Mouse (Mus musculus): ENCODE data around the gene Fyb. TPM values are rescaled to one million over a fixed set of nuclear protein-coding genes. Genes with fewer than 3 reads are reported as not detected.

Fyb gene
- polyA plus RNA-seq, 2 experiments: 8.3 to 19.5 TPM

DNA sequence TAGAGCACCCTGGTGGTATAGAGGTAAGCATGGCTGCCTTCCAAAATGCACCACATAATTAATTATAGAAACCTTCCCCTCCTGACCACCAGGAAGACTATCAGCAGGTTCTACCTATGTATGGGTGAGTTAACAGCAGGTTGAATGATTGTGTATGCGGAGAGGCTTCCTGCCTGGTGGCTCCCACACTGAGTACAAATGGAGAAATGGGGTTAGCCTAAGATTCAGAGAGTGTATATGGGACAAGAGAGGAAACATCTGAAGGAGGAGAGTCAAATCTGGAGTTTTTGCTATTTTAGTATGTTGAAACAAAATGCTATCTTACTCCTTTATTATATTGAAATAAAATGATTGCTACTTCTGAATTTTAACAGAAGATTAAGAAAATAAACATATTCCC lies 5.1 kb upstream of the Fyb start:
- WGBS (ENCODE audit: insufficient replicate concordance): 69% methylated on average over 1 of the region's 1 CpGs
- no peaks in the 10 kb centered on the region for H3K27me3 ChIP-seq (ENCODE audit: control insufficient read depth, insufficient read depth, low read length)
- no peak for DNase-seq (ENCODE audit: low read depth in 3 of 3, low spot score in 3 of 3)
- no peak for ATAC-seq (ENCODE audit: insufficient read depth)
- no peak overlapping the region for H3K9ac ChIP-seq (replicated peaks)
- H3K36me3 ChIP-seq (replicated peaks; ENCODE audit: control insufficient read depth, insufficient read depth, low read depth): no peaks in the 10 kb centered on the region
- no peak overlapping the region for H3K4me2 ChIP-seq (ENCODE audit: low read depth)
- H3K4me3 ChIP-seq (ENCODE audit: insufficient read depth in 1 of 2, low read depth in 2 of 2, low read length in 2 of 2): no peak overlapping the region
- TF ChIP-seq CTCF (IDR thresholded peaks at IDR 0.05; ENCODE audit: low read depth) (no peak), EP300 (IDR thresholded peaks at IDR 0.05; ENCODE audit: low read depth) (no peak)
- H3K4me1 ChIP-seq (replicated peaks; ENCODE audit: control insufficient read depth in 2 of 2, insufficient read depth in 2 of 2, low read length in 1 of 2): peaks cover 23 to 26% of the 10 kb centered on the region in 2 experiments
- H3K9me3 ChIP-seq (ENCODE audit: control insufficient read depth, low read length): no peaks in the 10 kb centered on the region
- H3K27ac ChIP-seq: no peak overlapping the region

DNA sequence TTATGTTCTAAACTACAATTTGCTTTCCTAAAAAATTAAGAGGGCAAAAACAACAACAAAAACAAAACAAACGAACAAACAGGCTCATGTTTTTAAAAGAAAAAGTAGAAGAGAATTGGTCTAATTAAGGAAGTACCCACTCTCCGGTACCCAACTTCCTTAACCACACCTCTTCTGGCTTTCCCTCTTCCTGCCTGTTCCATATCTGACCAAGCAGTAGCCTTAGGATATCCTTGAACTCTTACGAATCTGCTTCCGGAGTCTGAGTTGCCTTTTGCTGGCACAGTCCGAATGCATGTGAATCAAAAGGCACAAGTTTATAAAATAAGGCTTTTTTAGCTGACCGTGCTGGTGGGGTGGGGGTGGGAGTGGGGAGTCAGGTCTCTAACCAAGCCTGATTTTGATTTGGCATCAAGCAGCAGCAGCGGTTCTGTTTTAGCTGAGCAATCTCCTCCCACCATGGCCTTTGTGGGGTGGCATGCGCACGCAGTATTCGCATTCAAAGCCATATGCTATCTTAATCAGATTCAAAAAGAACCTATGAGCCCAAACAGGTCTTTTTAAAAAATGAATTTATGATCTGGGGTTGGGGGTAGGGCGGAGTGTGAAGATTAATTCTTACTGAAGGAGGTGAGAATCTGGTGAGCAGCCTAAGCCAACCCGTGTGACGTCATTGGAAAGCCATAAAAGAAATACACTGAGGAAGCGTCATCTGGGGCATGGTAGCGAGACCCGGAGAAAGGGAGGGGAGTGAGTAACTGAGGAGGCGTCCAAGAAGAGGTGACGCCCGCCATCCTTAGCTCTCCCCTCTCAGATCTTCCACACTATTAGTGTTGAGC lies 3.0 kb upstream of the Fyb start:
- peak overlapping the region; percentile 54 for H3K27ac ChIP-seq
- peaks cover 30 to 32% of the 10 kb centered on the region in 2 experiments for H3K4me1 ChIP-seq (replicated peaks; ENCODE audit: control insufficient read depth in 2 of 2, insufficient read depth in 2 of 2, low read length in 1 of 2)
- H3K9me3 ChIP-seq (ENCODE audit: control insufficient read depth, low read length): no peaks in the 10 kb centered on the region
- H3K4me2 ChIP-seq (ENCODE audit: low read depth): peak overlapping the region; percentile 61
- H3K27me3 ChIP-seq (ENCODE audit: control insufficient read depth, insufficient read depth, low read length): no peaks in the 10 kb centered on the region
- H3K4me3 ChIP-seq (ENCODE audit: insufficient read depth in 1 of 2, low read depth in 2 of 2, low read length in 2 of 2): peak overlapping the region; percentile 1 to 29; a peak in 2 of 4 replicates
- DNase-seq (ENCODE audit: low read depth in 3 of 3, low spot score in 3 of 3) (no peak), ATAC-seq (ENCODE audit: insufficient read depth) (no peak)
- WGBS (ENCODE audit: insufficient replicate concordance): 31% methylated on average over 19 of the region's 19 CpGs
- TF ChIP-seq EP300 (IDR thresholded peaks at IDR 0.05; ENCODE audit: low read depth): no peak
- no peak for TF ChIP-seq CTCF (IDR thresholded peaks at IDR 0.05; ENCODE audit: low read depth)
- H3K36me3 ChIP-seq (replicated peaks; ENCODE audit: control insufficient read depth, insufficient read depth, low read depth): no peaks in the 10 kb centered on the region
- no peak overlapping the region for H3K9ac ChIP-seq (replicated peaks)

DNA sequence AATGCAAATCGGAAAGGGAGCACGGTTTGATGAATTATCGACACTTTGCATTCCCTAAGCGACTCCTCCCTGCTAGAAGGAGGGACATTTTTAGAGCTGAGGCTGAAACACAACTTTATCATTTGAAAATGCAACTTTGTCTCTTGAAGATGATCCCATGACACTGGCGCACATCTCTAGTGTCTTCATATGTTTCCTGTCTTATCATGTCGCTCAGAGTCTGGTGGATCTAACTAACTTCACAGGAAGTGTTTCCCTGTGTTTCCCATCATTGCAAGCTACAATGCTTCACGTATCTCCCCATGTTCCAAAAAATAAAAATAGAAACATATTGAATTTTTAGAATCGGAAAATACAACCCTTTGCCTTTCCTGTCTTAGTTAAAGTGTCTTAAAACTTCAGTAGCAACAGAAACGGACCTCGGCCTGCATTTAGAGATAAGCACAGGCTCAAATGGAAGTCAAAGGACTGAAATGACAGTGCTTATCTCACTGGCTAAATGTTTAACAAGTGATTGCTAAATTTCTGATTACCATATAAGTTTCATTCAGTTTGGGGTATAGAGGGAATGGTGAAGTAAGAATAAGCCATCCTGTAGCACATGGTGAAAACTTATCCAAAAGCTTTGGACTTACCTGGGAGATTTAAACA lies 2.0 kb upstream of the Fyb start:
- Histone ChIP-seq H3K36me3 (replicated peaks; ENCODE audit: control insufficient read depth, insufficient read depth, low read depth) (no peaks in the 10 kb centered on the region), H3K4me1 (replicated peaks; ENCODE audit: control insufficient read depth in 2 of 2, insufficient read depth in 2 of 2, low read length in 1 of 2) (peaks cover 30 to 37% of the 10 kb centered on the region in 2 experiments), H3K27me3 (ENCODE audit: control insufficient read depth, insufficient read depth, low read length) (no peaks in the 10 kb centered on the region), H3K4me2 (ENCODE audit: low read depth) (peak overlapping the region; percentile 61), H3K9ac (replicated peaks) (peak overlapping the region; percentile 23; the same call in 1 of the 2 replicates), H3K27ac (peak overlapping the region; percentile 54), H3K9me3 (ENCODE audit: control insufficient read depth, low read length) (no peaks in the 10 kb centered on the region), H3K4me3 (ENCODE audit: insufficient read depth in 1 of 2, low read depth in 2 of 2, low read length in 2 of 2) (peak overlapping the region; percentile 8 to 29; a peak in 3 of 4 replicates)
- peak; percentile 52 to 57 (median 53) for DNase-seq (ENCODE audit: low read depth in 3 of 3, low spot score in 3 of 3)
- WGBS (ENCODE audit: insufficient replicate concordance): 8% methylated on average over 10 of the region's 10 CpGs
- no peak for TF ChIP-seq CTCF (IDR thresholded peaks at IDR 0.05; ENCODE audit: low read depth)
- TF ChIP-seq EP300 (IDR thresholded peaks at IDR 0.05; ENCODE audit: low read depth): peak; percentile 78
- ATAC-seq (ENCODE audit: insufficient read depth): peak; percentile 71

DNA sequence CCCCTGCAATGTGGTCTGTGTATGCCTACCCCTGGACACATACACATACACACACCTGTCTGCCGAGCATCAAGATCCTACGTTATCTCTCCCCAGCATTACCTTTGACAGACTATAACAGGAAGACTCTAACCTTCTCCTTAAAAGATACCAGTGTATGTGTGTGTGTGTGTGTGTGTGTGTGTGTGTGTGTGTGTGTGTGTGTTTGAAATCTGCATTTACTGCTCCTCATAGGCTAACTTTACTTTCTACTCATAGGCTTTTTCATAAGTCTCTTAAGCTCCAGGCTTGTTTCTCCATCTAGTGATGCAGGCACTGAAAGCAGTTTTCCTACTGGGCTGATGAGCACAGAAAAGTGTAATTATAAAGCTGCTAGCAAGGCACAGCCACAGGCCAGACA lies 2.1 kb downstream of the Fyb start:
- Histone ChIP-seq H3K36me3 (replicated peaks; ENCODE audit: control insufficient read depth, insufficient read depth, low read depth) (no peaks in the 10 kb centered on the region), H3K27me3 (ENCODE audit: control insufficient read depth, insufficient read depth, low read length) (no peaks in the 10 kb centered on the region), H3K4me2 (ENCODE audit: low read depth) (no peak overlapping the region), H3K4me3 (ENCODE audit: insufficient read depth in 1 of 2, low read depth in 2 of 2, low read length in 2 of 2) (no peak overlapping the region), H3K9ac (replicated peaks) (no peak overlapping the region), H3K27ac (no peak overlapping the region), H3K9me3 (ENCODE audit: control insufficient read depth, low read length) (no peaks in the 10 kb centered on the region), H3K4me1 (replicated peaks; ENCODE audit: control insufficient read depth in 2 of 2, insufficient read depth in 2 of 2, low read length in 1 of 2) (peaks cover 24 to 33% of the 10 kb centered on the region in 2 experiments)
- DNase-seq (ENCODE audit: low read depth in 3 of 3, low spot score in 3 of 3) (no peak), ATAC-seq (ENCODE audit: insufficient read depth) (no peak)
- TF ChIP-seq CTCF (IDR thresholded peaks at IDR 0.05; ENCODE audit: low read depth) (no peak), EP300 (IDR thresholded peaks at IDR 0.05; ENCODE audit: low read depth) (no peak)
- WGBS (ENCODE audit: insufficient replicate concordance): 26% methylated on average over 2 of the region's 2 CpGs

DNA sequence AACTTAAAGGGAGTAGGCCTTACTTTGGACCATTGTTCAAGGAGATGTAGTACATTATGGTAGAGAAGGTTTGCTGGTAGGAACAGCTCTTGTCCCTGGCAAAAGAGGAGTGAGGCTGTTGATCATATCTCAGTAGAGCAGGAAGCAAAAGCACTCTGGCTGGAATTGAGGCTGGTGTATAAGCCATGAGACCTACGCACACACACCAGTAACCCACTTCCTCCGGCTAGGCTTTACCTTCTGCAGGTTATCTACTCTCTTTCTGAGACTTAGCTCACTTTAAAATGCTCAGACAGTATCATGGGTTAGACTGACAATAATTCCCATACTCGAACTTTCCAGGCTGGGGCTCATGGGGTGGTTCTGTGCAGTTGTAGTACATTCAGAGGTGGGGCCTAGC lies 2.7 kb downstream of the Fyb start:
- Histone ChIP-seq H3K4me3 (ENCODE audit: insufficient read depth in 1 of 2, low read depth in 2 of 2, low read length in 2 of 2) (no peak overlapping the region), H3K9ac (replicated peaks) (no peak overlapping the region), H3K36me3 (replicated peaks; ENCODE audit: control insufficient read depth, insufficient read depth, low read depth) (no peaks in the 10 kb centered on the region), H3K9me3 (ENCODE audit: control insufficient read depth, low read length) (no peaks in the 10 kb centered on the region), H3K27ac (no peak overlapping the region), H3K4me2 (ENCODE audit: low read depth) (no peak overlapping the region), H3K27me3 (ENCODE audit: control insufficient read depth, insufficient read depth, low read length) (no peaks in the 10 kb centered on the region), H3K4me1 (replicated peaks; ENCODE audit: control insufficient read depth in 2 of 2, insufficient read depth in 2 of 2, low read length in 1 of 2) (peaks cover 18 to 27% of the 10 kb centered on the region in 2 experiments)
- ATAC-seq (ENCODE audit: insufficient read depth): no peak
- no peak for TF ChIP-seq CTCF (IDR thresholded peaks at IDR 0.05; ENCODE audit: low read depth)
- DNase-seq (ENCODE audit: low read depth in 3 of 3, low spot score in 3 of 3): no peak
- 33% methylated on average over 3 of the region's 3 CpGs for WGBS (ENCODE audit: insufficient replicate concordance)

Measured in liver, embryonic 14.5 days (tissue).